Mouse (Mus musculus) myocyte (in vitro differentiated cells): ENCODE results near the gene Arl15. TPM values are rescaled to one million over a fixed set of nuclear protein-coding genes. Genes with fewer than 3 reads are reported as not detected.
A peak's percentile ranks its signal among the peaks of the same experiment; 100 is the strongest.

Experiments
- H3K27me3 ChIP-seq: one replicate; pipeline ENCODE4 v1.6.1; 2011; ENCODE audit not compliant: control insufficient read depth, insufficient read depth, insufficient read length
- H3K36me3 ChIP-seq: one replicate; pipeline ENCODE4 v1.6.1; 2011; ENCODE audit not compliant: control insufficient read depth, insufficient read depth
- H3K4me2 ChIP-seq: one replicate; pipeline ENCODE4 v1.6.1; 2011; ENCODE audit warnings: low read depth, control low read depth
- H3K4me3 ChIP-seq: one replicate; pipeline ENCODE4 v1.5.1; 2011; ENCODE audit warnings: mild to moderate bottlenecking, control low read depth, moderate library complexity
- H3K79me2 ChIP-seq: one replicate; pipeline ENCODE4 v1.6.1; 2011; ENCODE audit not compliant: control insufficient read depth, insufficient read depth
- H3ac ChIP-seq: one replicate; pipeline ENCODE4 v1.6.1; 2011; ENCODE audit not compliant: control insufficient read depth, insufficient read length
- CEBPB ChIP-seq: IDR thresholded peaks from 2 replicates; pipeline ENCODE4 v1.6.1; 2011; ENCODE audit warnings: mild to moderate bottlenecking, moderate library complexity; ENCODE audit not compliant: poor library complexity, insufficient read depth, severe bottlenecking
- E2F4 ChIP-seq: IDR thresholded peaks from one replicate; pipeline ENCODE4 v1.6.1; 2011; ENCODE audit warnings: mild to moderate bottlenecking, control low read depth, moderate library complexity; ENCODE audit not compliant: insufficient read depth
- MAX ChIP-seq: IDR thresholded peaks from one replicate; pipeline ENCODE4 v1.6.1; 2011; ENCODE audit warnings: low read depth, mild to moderate bottlenecking, control low read depth
- MYOD1 ChIP-seq, 3 experiments: IDR thresholded peaks; one replicate each; pipeline ENCODE4 v1.6.1; 2011; ENCODE audit warnings: control low read depth in 2 of 3, low read depth in 2 of 3, mild to moderate bottlenecking in 2 of 3, moderate library complexity in 1 of 3; ENCODE audit not compliant: insufficient read length in 2 of 3, control insufficient read depth in 1 of 3
- MYOG ChIP-seq, 3 experiments: IDR thresholded peaks; one replicate each; pipeline ENCODE4 v1.6.1; 2011; ENCODE audit warnings: control low read depth in 2 of 3, low read depth in 2 of 3, mild to moderate bottlenecking in 2 of 3; ENCODE audit not compliant: insufficient read length in 2 of 3, control insufficient read depth in 1 of 3, insufficient read depth in 1 of 3
- POLR2A ChIP-seq: IDR thresholded peaks from one replicate; pipeline ENCODE4 v1.6.1; 2011; ENCODE audit warnings: low read depth, mild to moderate bottlenecking, control low read depth, moderate library complexity; ENCODE audit not compliant: insufficient read length
- POLR2AphosphoS2 ChIP-seq: IDR thresholded peaks from one replicate; pipeline ENCODE4 v1.6.1; 2011; ENCODE audit warnings: low read depth, control low read depth; ENCODE audit not compliant: insufficient read length
- REST ChIP-seq: IDR thresholded peaks from one replicate; pipeline ENCODE4 v1.6.1; 2011; ENCODE audit warnings: mild to moderate bottlenecking, control low read depth, moderate library complexity; ENCODE audit not compliant: insufficient read depth, insufficient read length
- SRF ChIP-seq: IDR thresholded peaks from one replicate; pipeline ENCODE4 v1.6.1; 2011; ENCODE audit warnings: low read depth; ENCODE audit not compliant: control insufficient read depth, insufficient read length
- TCF12 ChIP-seq: IDR thresholded peaks from one replicate; pipeline ENCODE4 v1.6.1; 2011; ENCODE audit warnings: mild to moderate bottlenecking, control low read depth; ENCODE audit not compliant: poor library complexity, insufficient read depth, severe bottlenecking
- TCF3 ChIP-seq: IDR thresholded peaks from one replicate; pipeline ENCODE4 v1.6.1; 2011; ENCODE audit warnings: low read depth, control low read depth; ENCODE audit not compliant: insufficient read length
- USF1 ChIP-seq: IDR thresholded peaks from one replicate; pipeline ENCODE4 v1.6.1; 2011; ENCODE audit warnings: low read depth, mild to moderate bottlenecking, control low read depth, moderate library complexity
- polyA plus RNA-seq: library from polyadenylated mRNA; unstranded; fragments of >200 nt; fragmentation: generic; extraction: Trizol; gene quantifications from one replicate; pipeline ENCODE4 v1.2.1, GENCODE M21; 2012; ENCODE audit warnings: missing spikeins

Arl15 gene
- polyA plus RNA-seq, 1 experiment: 11.1 TPM

- peaks cover 54% of the 10 kb centered on the region for H3K79me2 ChIP-seq
- no peak overlapping the region for H3K4me3 ChIP-seq
- H3K4me2 ChIP-seq: no peak overlapping the region
- H3ac ChIP-seq: no peak overlapping the region
- peaks cover 5% of the 10 kb centered on the region for H3K36me3 ChIP-seq
- H3K27me3 ChIP-seq: no peaks in the 10 kb centered on the region
- TF ChIP-seq E2F4: no peak
- no peak for TF ChIP-seq USF1
- no peak for TF ChIP-seq TCF3
- no peak for TF ChIP-seq REST
- TF ChIP-seq MAX: no peak
- TF ChIP-seq MYOD1 (IDR thresholded peaks at IDR 0.05; ENCODE audit: control insufficient read depth in 1 of 3, insufficient read length in 2 of 3, low read depth in 2 of 3): no peak
- no peak for TF ChIP-seq POLR2A
- TF ChIP-seq TCF12: no peak
- TF ChIP-seq POLR2AphosphoS2: no peak
- TF ChIP-seq SRF: no peak
- no peak for TF ChIP-seq CEBPB
Observed at GRCm38 (mm10) chr13:113830805-113831204, 36.5 kb downstream of the Arl15 start.

- Histone ChIP-seq H3ac (no peak overlapping the region), H3K79me2 (peaks cover 48% of the 10 kb centered on the region), H3K27me3 (no peaks in the 10 kb centered on the region), H3K36me3 (no peaks in the 10 kb centered on the region), H3K4me2 (peak overlapping the region; percentile 55), H3K4me3 (no peak overlapping the region)
- no peak for TF ChIP-seq TCF3
- no peak for TF ChIP-seq REST
- TF ChIP-seq SRF: no peak
- no peak for TF ChIP-seq TCF12
- TF ChIP-seq MYOG (IDR thresholded peaks at IDR 0.05; ENCODE audit: control insufficient read depth in 1 of 3, insufficient read depth in 1 of 3, insufficient read length in 2 of 3, low read depth in 2 of 3): peak in 1 of 3 experiments; percentile 42
- no peak for TF ChIP-seq POLR2AphosphoS2
- no peak for TF ChIP-seq USF1
- no peak for TF ChIP-seq CEBPB
- no peak for TF ChIP-seq E2F4
- peak in 2 of 3 experiments; percentile 44 to 63 for TF ChIP-seq MYOD1 (IDR thresholded peaks at IDR 0.05; ENCODE audit: control insufficient read depth in 1 of 3, insufficient read length in 2 of 3, low read depth in 2 of 3)
- no peak for TF ChIP-seq MAX
- no peak for TF ChIP-seq POLR2A
Observed at GRCm38 (mm10) chr13:113832947-113833346, 38.6 kb downstream of the Arl15 start.

- Histone ChIP-seq H3K4me2 (no peak overlapping the region), H3K36me3 (no peaks in the 10 kb centered on the region), H3K79me2 (peaks cover 30% of the 10 kb centered on the region), H3K4me3 (no peak overlapping the region), H3ac (no peak overlapping the region), H3K27me3 (no peaks in the 10 kb centered on the region)
- TF ChIP-seq USF1 (no peak), REST (no peak), MYOD1 (IDR thresholded peaks at IDR 0.05; ENCODE audit: control insufficient read depth in 1 of 3, insufficient read length in 2 of 3, low read depth in 2 of 3) (no peak), MAX (no peak), E2F4 (no peak), TCF3 (no peak)
Observed at GRCm38 (mm10) chr13:113835921-113836320, 41.6 kb downstream of the Arl15 start.

GRCm38 (mm10) chr13:113838601-113839576 is 44.6 kb downstream of the Arl15 start:
- H3K27me3 ChIP-seq: no peaks in the 10 kb centered on the region
- H3K79me2 ChIP-seq: peaks cover 15% of the 10 kb centered on the region
- TF ChIP-seq MAX (no peak), TCF12 (no peak), MYOG (IDR thresholded peaks at IDR 0.05; ENCODE audit: control insufficient read depth in 1 of 3, insufficient read depth in 1 of 3, insufficient read length in 2 of 3, low read depth in 2 of 3) (no peak), CEBPB (no peak)
- no peak overlapping the region for H3K4me3 ChIP-seq
- H3K4me2 ChIP-seq: no peak overlapping the region
- no peak overlapping the region for H3ac ChIP-seq
- H3K36me3 ChIP-seq: no peaks in the 10 kb centered on the region

- H3K4me2 ChIP-seq: no peak overlapping the region
- no peak overlapping the region for H3ac ChIP-seq
- H3K4me3 ChIP-seq: no peak overlapping the region
- H3K27me3 ChIP-seq: no peaks in the 10 kb centered on the region
- TF ChIP-seq E2F4: no peak
- peak; percentile 79; the same call in 1 of the 2 replicates for TF ChIP-seq CEBPB
- TF ChIP-seq SRF: no peak
- H3K79me2 ChIP-seq: peaks cover 6% of the 10 kb centered on the region
- no peaks in the 10 kb centered on the region for H3K36me3 ChIP-seq
Observed at GRCm38 (mm10) chr13:113840421-113840820, 46.1 kb downstream of the Arl15 start.
